Mouse (Mus musculus) heart, embryonic 16.5 days (tissue): Measurements from ENCODE around the gene Dnajc6. TPM values are rescaled to one million over a fixed set of nuclear protein-coding genes. Genes with fewer than 3 reads are reported as not detected.
A peak's percentile ranks its signal among the peaks of the same experiment; 100 is the strongest.

Experiments
- ATAC-seq: fragments of 200-750 bp; cut with Nextera tagmentation; replicated peaks from 2 replicates; pipeline ENCODE4 v1.8.0; 2017; ENCODE audit warnings: moderate number of reproducible peaks; ENCODE audit not compliant: insufficient read depth, low FRiP score; ENCODE audit errors: extremely low read depth
- H3K27ac ChIP-seq: fragments of 300-500 bp; sonication (generic); 2 replicates; pipeline ENCODE4 v1.5.1; 2014; ENCODE audit warnings: mild to moderate bottlenecking, low read length, control low read depth, moderate library complexity
- H3K27me3 ChIP-seq: fragments of 300-500 bp; sonication (generic); 2 replicates; pipeline ENCODE4 v1.6.1; 2014; ENCODE audit warnings: low read length, mixed read lengths; ENCODE audit not compliant: control insufficient read depth, insufficient read depth
- H3K36me3 ChIP-seq: fragments of 300-500 bp; sonication (generic); 2 replicates; pipeline ENCODE4 v1.6.1; 2014; ENCODE audit not compliant: control insufficient read depth, insufficient read depth
- H3K4me1 ChIP-seq: fragments of 300-500 bp; sonication (generic); 2 replicates; pipeline ENCODE4 v1.6.1; 2014; ENCODE audit warnings: low read length, mixed read lengths; ENCODE audit not compliant: control insufficient read depth, insufficient read depth
- H3K4me2 ChIP-seq: fragments of 300-500 bp; sonication (generic); 2 replicates; pipeline ENCODE4 v1.6.1; 2014; ENCODE audit warnings: low read depth, mild to moderate bottlenecking, control low read depth, low read length
- H3K4me3 ChIP-seq: fragments of 300-500 bp; sonication (generic); 2 replicates; pipeline ENCODE4 v1.5.1; 2014; ENCODE audit warnings: mild to moderate bottlenecking, control low read depth, low read length
- H3K9ac ChIP-seq: fragments of 300-500 bp; sonication (generic); 2 replicates; pipeline ENCODE4 v1.6.1; 2014; ENCODE audit warnings: low read length, control low read depth
- H3K9me3 ChIP-seq: fragments of 300-500 bp; sonication (generic); replicated peaks from 2 replicates; pipeline ENCODE4 v1.6.1; 2016; ENCODE audit warnings: low read length; ENCODE audit not compliant: control insufficient read depth
- WGBS: fragments of 180-500 bp; shearing (Covaris S2); extraction: QIAGEN DNeasy Blood & Tissue Kit; methylation state at CpG from one replicate; pipeline ENCODE4 v1.1.7; 2014; 5-methylcytosine and 5-hydroxymethylcytosine counted together
- polyA plus RNA-seq: library from polyadenylated mRNA; unstranded; fragments of >200 nt; fragmentation: Nextera tagmentation; extraction: Ambion mirVana; gene quantifications from 2 replicates; pipeline ENCODE4 v1.2.1, GENCODE M21; 2015

Gene Dnajc6
- polyA plus RNA-seq, 1 experiment from 2014 or later, result 1.7 TPM

GRCm38 (mm10) chr4:101496188-101496533 lies 287 bp upstream of the Dnajc6 start:
- Histone ChIP-seq H3K4me1 (peaks cover 8% of the 10 kb centered on the region; the same call in 1 of the 2 replicates), H3K9ac (peak overlapping the region; percentile 61), H3K27me3 (peaks cover 27% of the 10 kb centered on the region), H3K4me3 (peak overlapping the region; percentile 68), H3K9me3 (no peaks in the 10 kb centered on the region), H3K36me3 (no peaks in the 10 kb centered on the region), H3K4me2 (peak overlapping the region; percentile 97), H3K27ac (no peak overlapping the region)
- WGBS, result 2% methylated on average over 28 of the region's 28 CpGs
- ATAC-seq, result no peak

DNA sequence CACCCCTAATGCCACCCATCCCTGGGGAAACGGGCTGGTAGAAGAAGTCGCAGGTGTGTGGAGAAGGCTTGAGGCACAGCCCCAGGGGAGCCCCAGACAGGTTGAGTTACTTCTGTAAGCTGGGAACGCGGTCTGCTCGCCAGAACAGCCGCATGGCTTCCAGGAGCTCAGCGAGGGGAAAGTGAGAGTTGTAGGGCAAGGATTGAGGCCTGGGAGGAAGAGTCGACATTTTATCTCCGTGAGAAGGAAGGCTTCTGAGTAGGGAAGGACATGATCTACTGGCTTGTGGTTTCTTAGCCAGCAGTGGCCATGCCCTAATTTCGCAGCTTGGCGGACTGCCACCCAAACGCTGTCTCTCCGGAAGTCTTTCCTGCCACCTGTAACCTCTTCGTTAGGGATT lies 888 bp downstream of the Dnajc6 start:
- peaks cover 8% of the 10 kb centered on the region; the same call in 1 of the 2 replicates for H3K4me1 ChIP-seq
- H3K4me3 ChIP-seq, result peak overlapping the region; percentile 68
- H3K27ac ChIP-seq, result no peak overlapping the region
- H3K4me2 ChIP-seq, result peak overlapping the region; percentile 97
- H3K36me3 ChIP-seq, result no peaks in the 10 kb centered on the region
- peaks cover 27% of the 10 kb centered on the region for H3K27me3 ChIP-seq
- no peak for ATAC-seq
- no peak overlapping the region for H3K9ac ChIP-seq
- WGBS, result 4% methylated on average over 14 of the region's 14 CpGs
- no peaks in the 10 kb centered on the region for H3K9me3 ChIP-seq

DNA sequence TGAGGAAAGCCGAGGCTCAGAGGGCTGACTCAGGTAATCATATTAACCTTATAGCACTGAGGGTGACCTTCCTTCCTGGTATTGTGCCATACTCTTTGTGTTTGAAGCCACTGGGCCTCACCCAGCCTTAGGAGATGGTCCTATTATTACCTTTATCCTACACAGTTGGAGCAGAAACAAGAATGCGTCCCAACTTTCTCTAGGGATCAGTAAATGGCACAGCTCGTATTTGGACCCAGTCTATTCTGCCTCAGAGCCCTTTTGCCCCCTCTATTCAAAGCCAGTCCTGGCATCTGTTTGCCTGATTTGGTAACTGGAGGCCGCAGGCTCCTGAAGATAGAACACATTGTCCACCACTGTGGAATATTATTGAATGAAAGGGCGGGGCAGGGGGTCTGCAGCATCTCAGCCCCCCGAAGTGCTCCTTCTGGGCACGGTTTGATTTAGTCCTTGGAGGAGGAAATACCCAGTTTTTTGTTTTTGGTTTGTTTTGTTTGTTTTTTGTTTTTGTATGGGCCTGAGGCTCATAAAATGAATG lies 8.1 kb downstream of the Dnajc6 start:
- ATAC-seq, result no peak
- H3K4me2 ChIP-seq, result no peak overlapping the region
- H3K4me1 ChIP-seq, result peaks cover 8% of the 10 kb centered on the region
- H3K9ac ChIP-seq, result no peak overlapping the region
- no peak overlapping the region for H3K27ac ChIP-seq
- H3K9me3 ChIP-seq, result no peaks in the 10 kb centered on the region
- H3K4me3 ChIP-seq, result no peak overlapping the region
- peaks cover 5% of the 10 kb centered on the region; the same call in 1 of the 2 replicates for H3K27me3 ChIP-seq
- no peaks in the 10 kb centered on the region for H3K36me3 ChIP-seq
- 78% methylated on average over 7 of the region's 7 CpGs for WGBS

GRCm38 (mm10) chr4:101505966-101506365 lies 9.5 kb downstream of the Dnajc6 start:
- H3K9ac ChIP-seq, result no peak overlapping the region
- H3K9me3 ChIP-seq, result no peaks in the 10 kb centered on the region
- 67% methylated on average over 2 of the region's 2 CpGs for WGBS
- peaks cover 7% of the 10 kb centered on the region; the same call in 1 of the 2 replicates for H3K27me3 ChIP-seq
- no peak for ATAC-seq
- H3K4me2 ChIP-seq, result no peak overlapping the region
- no peak overlapping the region for H3K27ac ChIP-seq
- peaks cover 8% of the 10 kb centered on the region for H3K4me1 ChIP-seq
- H3K4me3 ChIP-seq, result no peak overlapping the region
- no peaks in the 10 kb centered on the region for H3K36me3 ChIP-seq

GRCm38 (mm10) chr4:101506372-101506771 lies 9.9 kb downstream of the Dnajc6 start:
- H3K36me3 ChIP-seq, result no peaks in the 10 kb centered on the region
- no peaks in the 10 kb centered on the region for H3K9me3 ChIP-seq
- ATAC-seq, result no peak
- peaks cover 7% of the 10 kb centered on the region; the same call in 1 of the 2 replicates for H3K27me3 ChIP-seq
- no peak overlapping the region for H3K4me3 ChIP-seq
- H3K9ac ChIP-seq, result no peak overlapping the region
- peaks cover 8% of the 10 kb centered on the region for H3K4me1 ChIP-seq
- no peak overlapping the region for H3K27ac ChIP-seq
- no peak overlapping the region for H3K4me2 ChIP-seq

- Histone ChIP-seq H3K9me3 (no peaks in the 10 kb centered on the region), H3K27me3 (peaks cover 7% of the 10 kb centered on the region; the same call in 1 of the 2 replicates), H3K27ac (no peak overlapping the region), H3K36me3 (no peaks in the 10 kb centered on the region), H3K4me3 (peak overlapping the region; percentile 56), H3K4me1 (peaks cover 8% of the 10 kb centered on the region), H3K9ac (peak overlapping the region; percentile 64), H3K4me2 (peak overlapping the region; percentile 91)
- ATAC-seq, result peak; percentile 50; the same call in 1 of the 2 replicates
- WGBS, result 8% methylated on average over 24 of the region's 24 CpGs
Observed at GRCm38 (mm10) chr4:101507571-101508422, 11.3 kb downstream of the Dnajc6 start.

GRCm38 (mm10) chr4:101508431-101508830 lies 12.0 kb downstream of the Dnajc6 start:
- no peak overlapping the region for H3K27ac ChIP-seq
- H3K9ac ChIP-seq, result peak overlapping the region; percentile 60
- 4% methylated on average over 10 of the region's 10 CpGs for WGBS
- ATAC-seq, result no peak
- no peaks in the 10 kb centered on the region for H3K36me3 ChIP-seq
- peak overlapping the region; percentile 49 for H3K4me3 ChIP-seq
- H3K27me3 ChIP-seq, result peaks cover 7% of the 10 kb centered on the region; the same call in 1 of the 2 replicates
- peaks cover 8% of the 10 kb centered on the region for H3K4me1 ChIP-seq
- H3K4me2 ChIP-seq, result peak overlapping the region; percentile 91
- H3K9me3 ChIP-seq, result no peaks in the 10 kb centered on the region

DNA sequence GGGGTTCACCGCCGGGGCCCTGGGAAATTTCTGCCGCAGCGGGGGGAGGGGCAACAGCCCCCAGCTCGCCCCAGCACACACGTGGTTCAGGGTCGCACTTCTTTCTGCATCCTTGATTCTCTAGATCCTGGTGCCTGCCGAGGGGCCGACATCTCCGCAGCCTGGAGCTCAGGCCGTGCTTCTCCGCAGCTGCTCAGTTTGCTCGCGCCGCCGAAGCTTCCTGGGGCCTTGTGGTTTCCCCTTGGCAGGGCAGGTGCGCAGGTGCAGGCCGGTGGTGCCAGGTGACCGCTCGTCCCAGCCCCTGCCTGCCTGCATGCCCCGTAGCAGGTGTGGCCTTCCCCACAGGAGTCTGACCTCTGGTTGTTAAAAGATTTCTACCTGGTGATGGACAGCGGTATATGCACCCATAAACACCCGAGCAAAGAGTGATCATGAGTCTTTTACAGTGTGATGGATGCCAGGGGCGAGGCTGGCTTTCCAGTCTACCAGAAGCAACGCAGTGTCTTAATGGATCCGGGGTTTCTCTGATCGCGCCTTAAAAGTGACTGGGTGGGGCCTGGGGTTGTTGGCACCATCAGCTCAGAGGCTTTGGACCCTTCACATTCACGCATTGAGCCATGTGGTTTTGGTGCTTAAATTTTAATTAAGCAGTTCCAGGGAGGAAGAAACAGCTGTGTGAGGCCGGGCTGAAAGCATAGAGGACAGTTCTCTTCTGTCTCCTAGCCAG lies 12.6 kb downstream of the Dnajc6 start:
- Histone ChIP-seq H3K4me1 (peaks cover 8% of the 10 kb centered on the region), H3K9me3 (no peaks in the 10 kb centered on the region), H3K9ac (peak overlapping the region; percentile 60), H3K27me3 (peaks cover 7% of the 10 kb centered on the region; the same call in 1 of the 2 replicates), H3K4me3 (peak overlapping the region; percentile 49), H3K36me3 (no peaks in the 10 kb centered on the region), H3K27ac (no peak overlapping the region), H3K4me2 (peak overlapping the region; percentile 91)
- ATAC-seq, result 0 out of 2 replicates have a peak, but pooled peaks have one; percentile 29
- WGBS, result 10% methylated on average over 30 of the region's 30 CpGs
